Comparison of ENCODE assay signal across 15 mouse cellular contexts in genomic region chr10:128165726-128166125, GRCm38 (mm10). TPM values are rescaled to one million over a fixed set of nuclear protein-coding genes. Genes with fewer than 3 reads are reported as not detected.
DNase-seq lines count a peak whose midpoint lies in the region; TF ChIP-seq lines count a peak whose summit lies in the region.
"Not testable (repeated sequence)": the region's sequence is repeated elsewhere in the genome, so short reads cannot be mapped to it uniquely, and the experiment has no call there.
"Had no signal": no experiment of that assay in that cellular context is flagged by ENCODE, and none has a peak within 500 bp of the region (broad histone marks: within the 10 kb centered on the region; RNA-seq: fewer than 3 reads in every experiment).

No protein-coding gene starts in this region.

- not testable (repeated sequence) for H3K9me3 ChIP-seq in MEL (replicated peaks; ENCODE audit: insufficient read depth, low read length)

- not testable (repeated sequence) for H3K27ac ChIP-seq in MEL (ENCODE audit: control insufficient read depth, low read depth, low read length)

- H3K27me3 ChIP-seq in MEL (ENCODE audit: control insufficient read depth in 1 of 2, insufficient read depth in 2 of 2, low read length in 2 of 2): not testable (repeated sequence)

- not testable (repeated sequence) for H3K9ac ChIP-seq in MEL (ENCODE audit: control insufficient read depth, low read depth, low read length, poor library complexity, severe bottlenecking)

- H3K4me3 ChIP-seq in MEL (ENCODE audit: control insufficient read depth in 1 of 2, insufficient read depth in 1 of 2, low read depth in 2 of 2, low read length in 2 of 2): not testable (repeated sequence)

- not testable (repeated sequence) for DNase-seq in MEL (ENCODE audit: low read depth, low spot score)
- peak; percentile 80 for DNase-seq in heart, adult 11 months

- not testable (repeated sequence) for H3K36me3 ChIP-seq in MEL (ENCODE audit: control insufficient read depth in 1 of 2, insufficient read depth in 2 of 2, low read length in 2 of 2)

- TF ChIP-seq RAD21 in MEL (IDR thresholded peaks at IDR 0.05; ENCODE audit: low read depth, low read length): not testable (repeated sequence)

- not testable (repeated sequence) for H3K4me1 ChIP-seq in MEL (ENCODE audit: control insufficient read depth in 1 of 2, insufficient read depth in 2 of 2, low read length in 2 of 2)

- not testable (repeated sequence) for TF ChIP-seq EP300 in MEL (IDR thresholded peaks at IDR 0.05; ENCODE audit: low read depth in 1 of 2, low read length in 2 of 2)

- H3K79me2 ChIP-seq in MEL (ENCODE audit: control insufficient read depth, insufficient read depth, low read length, poor library complexity): not testable (repeated sequence)

- TF ChIP-seq CTCF in MEL (IDR thresholded peaks at IDR 0.05 in 2 of 3, conservative IDR thresholded peaks at IDR 0.05 in 1 of 3; ENCODE audit: control insufficient read depth in 1 of 3, insufficient read depth in 1 of 3, low read depth in 2 of 3, low read length in 3 of 3, poor library complexity in 1 of 3, severe bottlenecking in 1 of 3): not testable (repeated sequence)

- not testable (repeated sequence) for TF ChIP-seq POLR2A in MEL (IDR thresholded peaks at IDR 0.05; ENCODE audit: control insufficient read depth in 1 of 2, insufficient read depth in 1 of 2, low read depth in 1 of 2, low read length in 2 of 2, poor library complexity in 1 of 2)

TF ChIP-seq in MEL, 35 proteins besides CTCF, POLR2A, EP300 and RAD21:
- peak; percentile 74; the same call in 1 of the 2 replicates for TF ChIP-seq TBP (IDR thresholded peaks at IDR 0.05; ENCODE audit: low read depth, low read length)

RNA-seq across cellular contexts. Expression of gene Rbms2, which starts 14.4 kb away (rescaled TPM):
- 5.1 and 5.8 TPM in 2 replicates for total RNA-seq in MEL (2012; rRNA removed)
- polyA plus RNA-seq in MEL (2012; ENCODE audit: insufficient read depth in 1 of 2, insufficient read length in 2 of 2, low read depth in 1 of 2, low replicate concordance in 2 of 2, missing spikeins in 1 of 2): 10 to 100 TPM in 1 of 2 experiments, not detected in 1; 23.5 TPM

RNA-seq across cellular contexts. Expression of gene Gls2, which starts 28.5 kb away (rescaled TPM):
- total RNA-seq in MEL (2012; rRNA removed): 11.8 and 15.6 TPM in 2 replicates
- polyA plus RNA-seq in MEL (2012; ENCODE audit: insufficient read depth in 1 of 2, insufficient read length in 2 of 2, low read depth in 1 of 2, low replicate concordance in 2 of 2, missing spikeins in 1 of 2): 10 to 100 TPM in 1 of 2 experiments, not detected in 1; 17.8 TPM

RNA-seq across cellular contexts. Expression of gene Spryd4, which starts 45.9 kb away (rescaled TPM):
- 13.8 and 17.2 TPM in 2 replicates for total RNA-seq in MEL (2012; rRNA removed)
- 10 to 100 TPM in 1 of 2 experiments, not detected in 1; 19.6 TPM for polyA plus RNA-seq in MEL (2012; ENCODE audit: insufficient read depth in 1 of 2, insufficient read length in 2 of 2, low read depth in 1 of 2, low replicate concordance in 2 of 2, missing spikeins in 1 of 2)

RNA-seq across cellular contexts. Expression of gene Mip, which starts 59.9 kb away (rescaled TPM):
- not detected in 2 replicates for total RNA-seq in MEL (2012; rRNA removed)
- polyA plus RNA-seq in MEL (2012; ENCODE audit: insufficient read depth in 1 of 2, insufficient read length in 2 of 2, low read depth in 1 of 2, low replicate concordance in 2 of 2, missing spikeins in 1 of 2): under 1 TPM in 1 of 2 experiments, not detected in 1; 0.04 TPM
- total RNA-seq: adrenal gland, adult 18-20 months; adrenal gland, adult 2 months; adrenal gland, adult 8-10 months; adrenal gland, postnatal 10 days; adrenal gland, postnatal 14 days; adrenal gland, postnatal 25 days; adrenal gland, postnatal 36 days; adrenal gland, postnatal 4 days; CH12.LX had no signal
- polyA plus RNA-seq: activated CD4-positive, CD25-positive, alpha-beta regulatory T cell, adult 4 months; adrenal gland, adult 2 months; C2C12; CD4-positive, CD25-positive, alpha-beta regulatory T cell, adult 4 months; cerebellum, adult 2 months had no signal
